Comparison of ENCODE assay signal across 8 mouse cellular contexts in the genomic region with DNA sequence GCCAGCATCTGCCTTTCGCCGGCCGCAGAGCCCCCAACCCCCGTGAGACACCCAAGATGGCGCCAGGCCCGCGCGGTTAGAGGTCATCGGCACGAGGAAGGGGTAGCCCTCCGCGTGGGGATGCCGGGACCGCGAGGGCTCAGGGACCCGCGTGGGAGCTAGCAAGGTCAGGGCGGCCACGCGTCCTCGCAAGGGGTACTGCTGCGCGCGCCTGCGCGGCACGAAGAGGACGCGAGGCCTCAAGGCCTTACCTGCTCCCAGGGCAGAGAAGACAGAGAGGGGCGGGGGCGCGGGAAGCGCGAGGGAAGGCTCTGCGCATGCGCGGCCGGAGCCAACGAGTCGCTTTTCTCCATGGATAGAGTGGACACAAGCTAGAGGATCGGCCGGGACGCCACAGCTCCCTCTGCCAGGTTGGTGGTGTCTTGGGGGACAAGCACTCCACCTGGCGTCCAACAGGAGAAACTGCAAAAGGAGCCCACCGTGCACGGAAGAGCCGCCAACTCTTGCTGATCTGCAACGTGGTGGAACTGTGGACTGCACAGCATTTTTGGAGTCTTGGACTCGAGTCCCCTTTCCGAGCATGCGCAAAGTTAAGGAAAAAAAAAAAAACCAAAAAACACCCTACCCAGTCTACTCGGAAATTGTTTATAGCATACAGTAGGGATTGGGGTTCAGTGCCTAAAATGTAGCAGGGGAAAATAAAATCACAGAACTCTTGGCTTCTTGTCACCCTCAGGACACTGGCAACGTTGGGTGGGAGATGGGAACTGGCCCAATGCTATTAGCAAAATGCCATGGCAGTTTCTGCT. TPM values are rescaled to one million over a fixed set of nuclear protein-coding genes. Genes with fewer than 3 reads are reported as not detected.
DNase-seq lines count a peak whose midpoint lies in the region; ATAC-seq lines count a peak whose summit lies in the region.

No protein-coding gene starts in this region.

- peak; percentile 99 for DNase-seq in 3T3-L1 (ENCODE audit: low read depth, low spot score)
- peak; percentile 97 to 98 for DNase-seq in adrenal gland, postnatal 4 days (ENCODE audit: low spot score in 2 of 2)
- peak; percentile 99 for DNase-seq in embryonic facial prominence, embryonic 14.5 days (ENCODE audit: low spot score)
- DNase-seq in heart, adult 9 months (ENCODE audit: low spot score in 2 of 2) = peak; percentile 96 to 98
- peak; percentile 87 to 91 for DNase-seq in monocyte, adult 2 months (ENCODE audit: low read depth in 1 of 2, low spot score in 2 of 2)
- DNase-seq in spleen, postnatal 36 days (ENCODE audit: low spot score in 2 of 2) = peak; percentile 93 to 94

- H3K27me3 ChIP-seq in embryonic facial prominence, embryonic 14.5 days (replicated peaks; ENCODE audit: control insufficient read depth, insufficient read depth, low read length) = no peaks in the 10 kb centered on the region
- no peaks in the 10 kb centered on the region for H3K27me3 ChIP-seq in kidney, embryonic 14.5 days (ENCODE audit: control insufficient read depth, insufficient read depth, low read length)
- no peaks in the 10 kb centered on the region for H3K27me3 ChIP-seq in limb, embryonic 15.5 days

- peak overlapping the region; percentile 100 for H3K27ac ChIP-seq in embryonic facial prominence, embryonic 14.5 days (replicated peaks; ENCODE audit: low read depth, low read length)
- H3K27ac ChIP-seq in kidney, embryonic 14.5 days (ENCODE audit: low read depth, low read length) = peak overlapping the region; percentile 99
- H3K27ac ChIP-seq in limb, embryonic 15.5 days = peak overlapping the region; percentile 100

- H3K9me3 ChIP-seq in embryonic facial prominence, embryonic 14.5 days (ENCODE audit: control insufficient read depth, low read length) = no peaks in the 10 kb centered on the region
- no peaks in the 10 kb centered on the region for H3K9me3 ChIP-seq in kidney, embryonic 14.5 days (ENCODE audit: control insufficient read depth, low read length)
- no peaks in the 10 kb centered on the region for H3K9me3 ChIP-seq in limb, embryonic 15.5 days

- H3K9ac ChIP-seq in embryonic facial prominence, embryonic 14.5 days (ENCODE audit: low read depth, low read length) = peak overlapping the region; percentile 97
- peak overlapping the region; percentile 97 for H3K9ac ChIP-seq in kidney, embryonic 14.5 days (ENCODE audit: low read depth, low read length)
- H3K9ac ChIP-seq in limb, embryonic 15.5 days = peak overlapping the region; percentile 91

- peak overlapping the region; percentile 76 for H3K4me3 ChIP-seq in embryonic facial prominence, embryonic 14.5 days (ENCODE audit: low read depth, low read length)
- peak overlapping the region; percentile 76 for H3K4me3 ChIP-seq in kidney, embryonic 14.5 days (ENCODE audit: low read length)
- peak overlapping the region; percentile 74 for H3K4me3 ChIP-seq in limb, embryonic 15.5 days

- WGBS in embryonic facial prominence, embryonic 14.5 days = under 1% methylated on average over 41 of the region's 53 CpGs
- WGBS in kidney, embryonic 14.5 days = under 1% methylated on average over 53 of the region's 53 CpGs
- under 1% methylated on average over 52 of the region's 53 CpGs for WGBS in limb, embryonic 15.5 days

- ATAC-seq in embryonic facial prominence, embryonic 14.5 days (ENCODE audit: low read depth) = peak; percentile 94
- peak; percentile 93 for ATAC-seq in kidney, embryonic 14.5 days (ENCODE audit: low FRiP score, low TSS enrichment)
- peak; percentile 91 for ATAC-seq in limb, embryonic 15.5 days (ENCODE audit: insufficient number of reproducible peaks, low FRiP score, low TSS enrichment, low read depth)

- peak overlapping the region; percentile 63 for H3K4me2 ChIP-seq in embryonic facial prominence, embryonic 14.5 days (ENCODE audit: low read depth, low read length)
- peak overlapping the region; percentile 84 for H3K4me2 ChIP-seq in kidney, embryonic 14.5 days (replicated peaks; ENCODE audit: low read depth, low read length)
- peak overlapping the region; percentile 77 for H3K4me2 ChIP-seq in limb, embryonic 15.5 days

- H3K36me3 ChIP-seq in embryonic facial prominence, embryonic 14.5 days (ENCODE audit: control insufficient read depth, insufficient read depth, low read length) = peaks cover 20% of the 10 kb centered on the region
- H3K36me3 ChIP-seq in kidney, embryonic 14.5 days (ENCODE audit: control insufficient read depth, insufficient read depth, low read length) = peaks cover 34% of the 10 kb centered on the region
- H3K36me3 ChIP-seq in limb, embryonic 15.5 days = peaks cover 19% of the 10 kb centered on the region

- peaks cover 22% of the 10 kb centered on the region for H3K4me1 ChIP-seq in embryonic facial prominence, embryonic 14.5 days (ENCODE audit: control insufficient read depth, insufficient read depth, low read length)
- peaks cover 14% of the 10 kb centered on the region; the same call in 1 of the 2 replicates for H3K4me1 ChIP-seq in kidney, embryonic 14.5 days (ENCODE audit: control insufficient read depth, insufficient read depth, low read length)
- peaks cover 27% of the 10 kb centered on the region for H3K4me1 ChIP-seq in limb, embryonic 15.5 days

RNA-seq across cellular contexts. Expression of gene Atp5g2, which starts 1.2 kb away (rescaled TPM):
- 10 to 100 TPM; 18.1 to 18.2 TPM for total RNA-seq in adrenal gland, postnatal 4 days (2021)
- polyA plus RNA-seq in embryonic facial prominence, embryonic 14.5 days (2014; fragmentation: Nextera tagmentation; extraction: Ambion mirVana) = 82.9 and 94.1 TPM in 2 replicates
- polyA plus RNA-seq in kidney, embryonic 14.5 days (2014; fragmentation: Nextera tagmentation; extraction: Ambion mirVana) = 90.0 and 124 TPM in 2 replicates
- polyA plus RNA-seq in limb, embryonic 15.5 days (2015; fragmentation: Nextera tagmentation; extraction: Ambion mirVana) = 48.8 and 56.6 TPM in 2 replicates

RNA-seq across cellular contexts. Expression of gene Atf7, which starts 45.7 kb away (rescaled TPM):
- 10 to 100 TPM; 81.4 to 87.1 TPM for total RNA-seq in adrenal gland, postnatal 4 days (2021)
- polyA plus RNA-seq in embryonic facial prominence, embryonic 14.5 days (2014; fragmentation: Nextera tagmentation; extraction: Ambion mirVana) = 43.0 and 43.8 TPM in 2 replicates
- polyA plus RNA-seq in kidney, embryonic 14.5 days (2014; fragmentation: Nextera tagmentation; extraction: Ambion mirVana) = 30.5 and 36.8 TPM in 2 replicates
- polyA plus RNA-seq in limb, embryonic 15.5 days (2015; fragmentation: Nextera tagmentation; extraction: Ambion mirVana) = 48.7 and 49.6 TPM in 2 replicates

RNA-seq across cellular contexts. Expression of gene Gm28047, which starts 46.1 kb away (rescaled TPM):
- total RNA-seq in adrenal gland, postnatal 4 days (2021) = 1 to 10 TPM in 1 of 2 experiments, not detected in 1; 1.5 TPM
- polyA plus RNA-seq in embryonic facial prominence, embryonic 14.5 days (2014; fragmentation: Nextera tagmentation; extraction: Ambion mirVana) = not detected in 2 replicates
- 0.79 TPM in 1 of 2 replicates, not detected in the other for polyA plus RNA-seq in kidney, embryonic 14.5 days (2014; fragmentation: Nextera tagmentation; extraction: Ambion mirVana)
- not detected in 2 replicates for polyA plus RNA-seq in limb, embryonic 15.5 days (2015; fragmentation: Nextera tagmentation; extraction: Ambion mirVana)

RNA-seq across cellular contexts. Expression of gene Calcoco1, which starts 51.0 kb away (rescaled TPM):
- total RNA-seq in adrenal gland, postnatal 4 days (2021) = 100 to 1,000 TPM; 118 to 120 TPM
- polyA plus RNA-seq in embryonic facial prominence, embryonic 14.5 days (2014; fragmentation: Nextera tagmentation; extraction: Ambion mirVana) = 51.1 and 51.9 TPM in 2 replicates
- polyA plus RNA-seq in kidney, embryonic 14.5 days (2014; fragmentation: Nextera tagmentation; extraction: Ambion mirVana) = 26.1 and 41.3 TPM in 2 replicates
- 59.1 and 69.6 TPM in 2 replicates for polyA plus RNA-seq in limb, embryonic 15.5 days (2015; fragmentation: Nextera tagmentation; extraction: Ambion mirVana)

Comparison
In these comparisons a context has a peak if more than half of its experiments do, and no peak if none do; other contexts are left out.
1. Peak in every context shown above with its lines: DNase-seq, ATAC-seq, H3K4me3 ChIP-seq and H3K27ac ChIP-seq.